Mouse (Mus musculus) kidney, embryonic 16.5 days (tissue): ENCODE measurements around the gene Ugt1a6b. TPM values are rescaled to one million over a fixed set of nuclear protein-coding genes. Genes with fewer than 3 reads are reported as not detected.

Experiments
- ATAC-seq: fragments of 200-750 bp; cut with Nextera tagmentation; 2 replicates; pipeline ENCODE4 v1.8.0; 2017; ENCODE audit warnings: moderate TSS enrichment; ENCODE audit not compliant: low FRiP score, low TSS enrichment
- H3K27ac ChIP-seq: fragments of 300-500 bp; sonication (generic); 2 replicates; pipeline ENCODE4 v1.5.1; 2014; ENCODE audit warnings: low read length
- H3K27me3 ChIP-seq: fragments of 300-500 bp; sonication (generic); 2 replicates; pipeline ENCODE4 v1.6.1; 2014; ENCODE audit warnings: low read length, control low read depth, mixed read lengths; ENCODE audit not compliant: insufficient read depth
- H3K36me3 ChIP-seq: fragments of 300-500 bp; sonication (generic); 2 replicates; pipeline ENCODE4 v1.6.1; 2014; ENCODE audit warnings: low read length, control low read depth, mixed read lengths; ENCODE audit not compliant: insufficient read depth
- H3K4me1 ChIP-seq: fragments of 300-500 bp; sonication (generic); 2 replicates; pipeline ENCODE4 v1.6.1; 2014; ENCODE audit warnings: low read length, control low read depth, mixed read lengths; ENCODE audit not compliant: insufficient read depth
- H3K4me2 ChIP-seq: fragments of 300-500 bp; sonication (generic); replicated peaks from 2 replicates; pipeline ENCODE4 v1.6.1; 2014; ENCODE audit warnings: low read depth, low read length
- H3K4me3 ChIP-seq: fragments of 300-500 bp; sonication (generic); 2 replicates; pipeline ENCODE4 v1.5.1; 2014; ENCODE audit warnings: mild to moderate bottlenecking, low read length
- H3K9ac ChIP-seq: fragments of 300-500 bp; sonication (generic); replicated peaks from 2 replicates; pipeline ENCODE4 v1.6.1; 2014; ENCODE audit warnings: low read length
- H3K9me3 ChIP-seq: fragments of 300-500 bp; sonication (generic); 2 replicates; pipeline ENCODE4 v1.6.1; 2016; ENCODE audit warnings: low read length, control low read depth
- WGBS: fragments of 180-500 bp; shearing (Covaris S2); extraction: QIAGEN DNeasy Blood & Tissue Kit; methylation state at CpG from one replicate; pipeline ENCODE4 v1.1.7; 2014; 5-methylcytosine and 5-hydroxymethylcytosine counted together
- polyA plus RNA-seq: library from polyadenylated mRNA; unstranded; fragments of >200 nt; fragmentation: Nextera tagmentation; extraction: Ambion mirVana; gene quantifications from 2 replicates; pipeline ENCODE4 v1.2.1, GENCODE M21; 2015

Ugt1a6b gene
- polyA plus RNA-seq, 1 experiment from 2014 or later: 0.81 TPM

- H3K4me1 ChIP-seq: no peaks in the 10 kb centered on the region
- WGBS: 61% methylated on average over 2 of the region's 2 CpGs
- no peak for ATAC-seq
- no peaks in the 10 kb centered on the region for H3K27me3 ChIP-seq
- H3K4me2 ChIP-seq: no peak overlapping the region
- H3K9ac ChIP-seq: no peak overlapping the region
- H3K27ac ChIP-seq: no peak overlapping the region
- H3K36me3 ChIP-seq: no peaks in the 10 kb centered on the region
- no peak overlapping the region for H3K4me3 ChIP-seq
- peaks cover 73% of the 10 kb centered on the region for H3K9me3 ChIP-seq
Observed at GRCm38 (mm10) chr1:88227482-88227881, 124.4 kb downstream of the Ugt1a6b start.

GRCm38 (mm10) chr1:88228121-88228520, 125.1 kb downstream of the Ugt1a6b start:
- Histone ChIP-seq H3K27me3 (no peaks in the 10 kb centered on the region), H3K4me1 (no peaks in the 10 kb centered on the region), H3K9ac (no peak overlapping the region), H3K4me3 (no peak overlapping the region), H3K9me3 (peaks cover 79% of the 10 kb centered on the region), H3K36me3 (no peaks in the 10 kb centered on the region), H3K27ac (no peak overlapping the region), H3K4me2 (no peak overlapping the region)
- no peak for ATAC-seq
- WGBS: 71% methylated on average over 7 of the region's 7 CpGs

DNA sequence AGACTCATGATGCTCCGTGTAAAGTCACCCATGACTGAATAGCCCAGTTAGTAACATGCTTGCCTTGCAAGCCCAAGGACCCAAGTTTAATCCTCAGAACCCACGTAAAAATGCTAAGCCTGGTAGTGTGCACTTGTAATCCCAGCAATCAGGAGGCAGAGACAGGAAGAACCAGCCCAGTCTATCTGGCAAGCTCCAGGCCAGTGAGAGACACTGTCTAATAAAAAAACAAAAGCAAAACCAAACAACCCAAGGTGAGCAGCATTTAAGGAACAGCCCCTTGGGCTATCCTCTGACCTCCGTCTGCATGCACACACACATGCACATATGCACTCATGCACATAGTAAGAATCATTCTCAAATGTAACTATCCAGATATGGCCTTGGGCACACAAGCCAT, 126.5 kb downstream of the Ugt1a6b start:
- 75% methylated on average over 3 of the region's 3 CpGs for WGBS

DNA sequence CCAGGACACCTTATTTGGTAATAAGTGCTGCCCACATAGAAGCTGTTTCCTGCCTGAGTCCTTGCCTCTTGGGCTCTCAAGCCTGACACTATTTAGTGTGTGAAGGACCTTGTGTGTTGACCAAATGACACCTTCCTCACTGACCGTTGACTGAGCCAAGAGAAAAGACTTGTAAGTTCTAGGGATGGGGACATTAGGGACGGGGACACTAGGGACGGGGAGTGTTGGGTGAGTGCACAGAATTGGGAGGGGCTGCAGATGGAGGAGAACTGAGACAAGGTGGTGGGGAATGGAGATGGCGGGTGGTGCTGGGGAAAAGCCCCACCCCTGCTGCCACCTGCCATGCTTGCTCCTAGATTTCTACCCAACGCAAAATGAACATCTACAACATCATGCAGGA, 126.9 kb downstream of the Ugt1a6b start:
- H3K9me3 ChIP-seq: peaks cover 98% of the 10 kb centered on the region
- no peak overlapping the region for H3K27ac ChIP-seq
- whole genome bisulfite sequencing: 85% methylated on average over 5 of the region's 5 CpGs
- no peaks in the 10 kb centered on the region for H3K27me3 ChIP-seq
- no peak for ATAC-seq
- H3K36me3 ChIP-seq: no peaks in the 10 kb centered on the region
- no peak overlapping the region for H3K9ac ChIP-seq
- H3K4me1 ChIP-seq: no peaks in the 10 kb centered on the region
- no peak overlapping the region for H3K4me2 ChIP-seq
- no peak overlapping the region for H3K4me3 ChIP-seq

More for the DNA sequence above, 126.5 kb downstream of the Ugt1a6b start:
- Histone ChIP-seq H3K36me3 (no peaks in the 10 kb centered on the region), H3K27me3 (no peaks in the 10 kb centered on the region), H3K4me2 (no peak overlapping the region), H3K4me1 (no peaks in the 10 kb centered on the region), H3K9me3 (peaks cover 93% of the 10 kb centered on the region), H3K4me3 (no peak overlapping the region), H3K9ac (no peak overlapping the region), H3K27ac (no peak overlapping the region)
- ATAC-seq: no peak

DNA sequence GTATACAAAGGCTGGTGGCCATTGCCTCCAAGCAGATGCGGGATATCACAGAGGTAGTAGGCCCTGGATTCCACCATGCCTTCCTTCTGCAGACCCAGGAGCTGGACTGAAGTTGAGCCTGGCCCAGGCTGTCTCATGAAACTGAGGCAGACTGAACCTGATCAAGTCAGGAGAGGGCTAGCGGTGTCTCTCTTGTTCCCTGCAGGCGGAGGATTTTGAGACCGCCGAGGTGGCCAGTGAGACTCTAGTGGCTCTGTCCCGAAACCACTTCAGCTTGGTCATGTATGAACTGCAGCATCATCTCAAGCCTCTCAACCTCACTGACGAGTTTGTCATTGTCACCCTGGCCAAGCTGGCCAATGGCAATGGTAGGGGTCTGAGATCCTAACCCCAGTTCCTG, 127.4 kb downstream of the Ugt1a6b start:
- WGBS: 73% methylated on average over 7 of the region's 7 CpGs
- no peaks in the 10 kb centered on the region for H3K27me3 ChIP-seq
- H3K27ac ChIP-seq: no peak overlapping the region
- H3K9me3 ChIP-seq: peaks cover 100% of the 10 kb centered on the region
- H3K4me3 ChIP-seq: no peak overlapping the region
- H3K36me3 ChIP-seq: no peaks in the 10 kb centered on the region
- no peaks in the 10 kb centered on the region for H3K4me1 ChIP-seq
- no peak for ATAC-seq
- no peak overlapping the region for H3K4me2 ChIP-seq
- no peak overlapping the region for H3K9ac ChIP-seq

- no peaks in the 10 kb centered on the region for H3K36me3 ChIP-seq
- whole genome bisulfite sequencing: 77% methylated on average over 6 of the region's 6 CpGs
- H3K4me2 ChIP-seq: no peak overlapping the region
- no peak overlapping the region for H3K9ac ChIP-seq
- no peak overlapping the region for H3K4me3 ChIP-seq
- H3K4me1 ChIP-seq: no peaks in the 10 kb centered on the region
- no peak for ATAC-seq
- H3K27me3 ChIP-seq: no peaks in the 10 kb centered on the region
- no peak overlapping the region for H3K27ac ChIP-seq
- peaks cover 99% of the 10 kb centered on the region for H3K9me3 ChIP-seq
Observed at GRCm38 (mm10) chr1:88230981-88231802, 128.1 kb downstream of the Ugt1a6b start.

- Histone ChIP-seq H3K27me3 (no peaks in the 10 kb centered on the region), H3K4me1 (no peaks in the 10 kb centered on the region), H3K4me3 (no peak overlapping the region), H3K9me3 (peaks cover 97% of the 10 kb centered on the region), H3K9ac (no peak overlapping the region), H3K36me3 (no peaks in the 10 kb centered on the region), H3K4me2 (no peak overlapping the region), H3K27ac (no peak overlapping the region)
- 67% methylated on average over 7 of the region's 7 CpGs for WGBS
- ATAC-seq: no peak
Observed at GRCm38 (mm10) chr1:88231803-88232499, 128.9 kb downstream of the Ugt1a6b start.

GRCm38 (mm10) chr1:88232664-88233380, 129.8 kb downstream of the Ugt1a6b start:
- Histone ChIP-seq H3K9ac (no peak overlapping the region), H3K27ac (no peak overlapping the region), H3K27me3 (no peaks in the 10 kb centered on the region), H3K4me1 (no peaks in the 10 kb centered on the region), H3K4me2 (no peak overlapping the region), H3K4me3 (no peak overlapping the region), H3K36me3 (no peaks in the 10 kb centered on the region), H3K9me3 (peaks cover 97% of the 10 kb centered on the region)
- no peak for ATAC-seq
- 57% methylated on average over 3 of the region's 3 CpGs for WGBS

DNA sequence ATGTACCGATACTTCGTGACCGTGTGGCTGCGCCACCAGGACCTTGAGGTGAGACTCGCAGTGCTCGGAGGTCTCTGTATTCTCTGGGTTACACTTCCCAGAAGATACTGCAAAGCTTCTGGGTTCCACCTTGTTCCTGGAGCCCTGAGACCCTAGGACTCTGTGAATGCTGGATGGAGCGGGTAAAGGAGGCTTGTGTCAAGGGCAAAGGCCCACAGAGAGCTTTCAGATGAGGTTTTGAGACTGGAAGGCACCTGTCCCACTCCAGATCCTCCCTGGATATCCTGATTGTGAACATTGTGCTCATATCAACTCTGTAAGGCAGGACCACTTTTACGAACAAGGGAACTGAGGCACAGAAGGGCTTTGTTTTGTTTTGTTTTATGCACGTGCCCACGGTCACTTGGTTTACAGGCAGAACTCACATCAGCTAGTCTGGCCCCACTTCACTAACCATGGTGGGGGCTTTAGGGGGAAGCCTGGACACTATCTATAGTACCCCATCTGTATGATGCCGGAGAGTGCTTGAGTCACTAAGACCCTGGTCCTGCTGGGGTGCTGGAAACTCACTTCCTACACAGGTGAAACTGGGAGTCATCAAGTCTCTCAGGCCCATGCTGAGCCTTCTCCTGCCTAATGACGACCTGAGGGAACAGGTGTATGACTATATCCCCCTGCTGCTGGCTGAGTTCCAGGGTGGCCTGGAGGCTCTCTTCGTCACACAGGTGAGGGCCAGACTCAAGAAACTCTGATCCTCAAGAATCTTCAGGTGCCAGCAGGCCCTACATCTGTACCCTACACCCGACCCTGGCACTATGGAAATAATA, 130.6 kb downstream of the Ugt1a6b start:
- Histone ChIP-seq H3K27me3 (no peaks in the 10 kb centered on the region), H3K9me3 (peaks cover 97% of the 10 kb centered on the region), H3K4me1 (no peaks in the 10 kb centered on the region), H3K4me2 (no peak overlapping the region), H3K36me3 (no peaks in the 10 kb centered on the region), H3K27ac (no peak overlapping the region), H3K4me3 (no peak overlapping the region), H3K9ac (no peak overlapping the region)
- WGBS: 68% methylated on average over 14 of the region's 14 CpGs
- no peak for ATAC-seq
